Mouse (Mus musculus): ENCODE data around the gene Gal3st1. TPM values are rescaled to one million over a fixed set of nuclear protein-coding genes. Genes with fewer than 3 reads are reported as not detected.

Gal3st1 gene
- polyA plus RNA-seq, 1 experiment = 9.8 TPM

GRCm38 (mm10) chr11:4035116-4035892 lies 51.9 kb downstream of the Gal3st1 start:
- TF ChIP-seq POLR2A (IDR thresholded peaks at IDR 0.05; ENCODE audit: control insufficient read depth, low read depth, low read length) = no peak
- TF ChIP-seq CTCF (IDR thresholded peaks at IDR 0.05; ENCODE audit: control insufficient read depth, insufficient read depth, insufficient replicate concordance, low read depth, low read length) = no peak
- Histone ChIP-seq H3K36me3 (ENCODE audit: control insufficient read depth, insufficient read depth, low read length) (no peaks in the 10 kb centered on the region), H3K27me3 (ENCODE audit: control insufficient read depth, insufficient read depth, low read length) (no peaks in the 10 kb centered on the region), H3K4me3 (ENCODE audit: control insufficient read depth, low read depth, low read length) (peak overlapping the region; percentile 56), H3K27ac (ENCODE audit: control insufficient read depth, insufficient read depth, low read depth, low read length) (0 out of 2 replicates have a peak overlapping the region, but pooled peaks have one; percentile 6), H3K4me1 (ENCODE audit: control insufficient read depth, insufficient read depth, low read length) (peaks cover 15% of the 10 kb centered on the region)

GRCm38 (mm10) chr11:4035916-4036315 lies 52.5 kb downstream of the Gal3st1 start:
- no peak overlapping the region for H3K27ac ChIP-seq (ENCODE audit: control insufficient read depth, insufficient read depth, low read depth, low read length)
- H3K27me3 ChIP-seq (ENCODE audit: control insufficient read depth, insufficient read depth, low read length) = no peaks in the 10 kb centered on the region
- peaks cover 15% of the 10 kb centered on the region for H3K4me1 ChIP-seq (ENCODE audit: control insufficient read depth, insufficient read depth, low read length)
- TF ChIP-seq POLR2A (IDR thresholded peaks at IDR 0.05; ENCODE audit: control insufficient read depth, low read depth, low read length) = no peak
- H3K4me3 ChIP-seq (ENCODE audit: control insufficient read depth, low read depth, low read length) = no peak overlapping the region
- H3K36me3 ChIP-seq (ENCODE audit: control insufficient read depth, insufficient read depth, low read length) = no peaks in the 10 kb centered on the region

- TF ChIP-seq POLR2A (IDR thresholded peaks at IDR 0.05; ENCODE audit: control insufficient read depth, low read depth, low read length) (no peak), CTCF (IDR thresholded peaks at IDR 0.05; ENCODE audit: control insufficient read depth, insufficient read depth, insufficient replicate concordance, low read depth, low read length) (no peak)
- H3K4me3 ChIP-seq (ENCODE audit: control insufficient read depth, low read depth, low read length) = no peak overlapping the region
- no peaks in the 10 kb centered on the region for H3K36me3 ChIP-seq (ENCODE audit: control insufficient read depth, insufficient read depth, low read length)
- H3K27ac ChIP-seq (ENCODE audit: control insufficient read depth, insufficient read depth, low read depth, low read length) = no peak overlapping the region
- H3K27me3 ChIP-seq (ENCODE audit: control insufficient read depth, insufficient read depth, low read length) = no peaks in the 10 kb centered on the region
- peaks cover 15% of the 10 kb centered on the region for H3K4me1 ChIP-seq (ENCODE audit: control insufficient read depth, insufficient read depth, low read length)
These were observed 53.1 kb downstream of the Gal3st1 start for GRCm38 (mm10) chr11:4036365-4037084.

- Histone ChIP-seq H3K4me1 (ENCODE audit: control insufficient read depth, insufficient read depth, low read length) (peaks cover 12% of the 10 kb centered on the region), H3K4me3 (ENCODE audit: control insufficient read depth, low read depth, low read length) (no peak overlapping the region), H3K27me3 (ENCODE audit: control insufficient read depth, insufficient read depth, low read length) (no peaks in the 10 kb centered on the region), H3K36me3 (ENCODE audit: control insufficient read depth, insufficient read depth, low read length) (no peaks in the 10 kb centered on the region), H3K27ac (ENCODE audit: control insufficient read depth, insufficient read depth, low read depth, low read length) (no peak overlapping the region; the same call in 1 of the 2 replicates)
- no peak for TF ChIP-seq POLR2A (IDR thresholded peaks at IDR 0.05; ENCODE audit: control insufficient read depth, low read depth, low read length)
- no peak for TF ChIP-seq CTCF (IDR thresholded peaks at IDR 0.05; ENCODE audit: control insufficient read depth, insufficient read depth, insufficient replicate concordance, low read depth, low read length)
These were observed 56.5 kb downstream of the Gal3st1 start for GRCm38 (mm10) chr11:4039951-4040350.

- Histone ChIP-seq H3K4me3 (ENCODE audit: control insufficient read depth, low read depth, low read length) (no peak overlapping the region), H3K27me3 (ENCODE audit: control insufficient read depth, insufficient read depth, low read length) (no peaks in the 10 kb centered on the region), H3K27ac (ENCODE audit: control insufficient read depth, insufficient read depth, low read depth, low read length) (no peak overlapping the region), H3K36me3 (ENCODE audit: control insufficient read depth, insufficient read depth, low read length) (no peaks in the 10 kb centered on the region), H3K4me1 (ENCODE audit: control insufficient read depth, insufficient read depth, low read length) (peaks cover 2% of the 10 kb centered on the region; the same call in 1 of the 2 replicates)
- TF ChIP-seq CTCF (IDR thresholded peaks at IDR 0.05; ENCODE audit: control insufficient read depth, insufficient read depth, insufficient replicate concordance, low read depth, low read length) = no peak
- TF ChIP-seq POLR2A (IDR thresholded peaks at IDR 0.05; ENCODE audit: control insufficient read depth, low read depth, low read length) = no peak
These were observed 57.7 kb downstream of the Gal3st1 start for GRCm38 (mm10) chr11:4041123-4041625.

- TF ChIP-seq CTCF (IDR thresholded peaks at IDR 0.05; ENCODE audit: control insufficient read depth, insufficient read depth, insufficient replicate concordance, low read depth, low read length) (no peak), POLR2A (IDR thresholded peaks at IDR 0.05; ENCODE audit: control insufficient read depth, low read depth, low read length) (no peak)
- no peaks in the 10 kb centered on the region for H3K36me3 ChIP-seq (ENCODE audit: control insufficient read depth, insufficient read depth, low read length)
These were observed 59.6 kb downstream of the Gal3st1 start for GRCm38 (mm10) chr11:4043081-4043480.

GRCm38 (mm10) chr11:4046526-4046925 lies 63.1 kb downstream of the Gal3st1 start:
- Histone ChIP-seq H3K27me3 (ENCODE audit: control insufficient read depth, insufficient read depth, low read length) (no peaks in the 10 kb centered on the region), H3K36me3 (ENCODE audit: control insufficient read depth, insufficient read depth, low read length) (no peaks in the 10 kb centered on the region), H3K27ac (ENCODE audit: control insufficient read depth, insufficient read depth, low read depth, low read length) (no peak overlapping the region), H3K4me1 (ENCODE audit: control insufficient read depth, insufficient read depth, low read length) (no peaks in the 10 kb centered on the region; the same call in 1 of the 2 replicates), H3K4me3 (ENCODE audit: control insufficient read depth, low read depth, low read length) (no peak overlapping the region)
- no peak for TF ChIP-seq POLR2A (IDR thresholded peaks at IDR 0.05; ENCODE audit: control insufficient read depth, low read depth, low read length)
- no peak for TF ChIP-seq CTCF (IDR thresholded peaks at IDR 0.05; ENCODE audit: control insufficient read depth, insufficient read depth, insufficient replicate concordance, low read depth, low read length)

More at GRCm38 (mm10) chr11:4043081-4043480, 59.6 kb downstream of the Gal3st1 start:
- H3K4me3 ChIP-seq (ENCODE audit: control insufficient read depth, low read depth, low read length) = no peak overlapping the region
- peak overlapping the region; percentile 32; the same call in 1 of the 2 replicates for H3K27ac ChIP-seq (ENCODE audit: control insufficient read depth, insufficient read depth, low read depth, low read length)
- H3K27me3 ChIP-seq (ENCODE audit: control insufficient read depth, insufficient read depth, low read length) = no peaks in the 10 kb centered on the region
- no peaks in the 10 kb centered on the region; the same call in 1 of the 2 replicates for H3K4me1 ChIP-seq (ENCODE audit: control insufficient read depth, insufficient read depth, low read length)
